Mouse (Mus musculus) Muller cell, postnatal 12 days (primary cell): ENCODE results near the gene Mfng.

ENCODE experiments used
- DNase-seq: peaks from one replicate; pipeline ENCODE4 v3.0.0-alpha.2; 2015; ENCODE audit errors: inconsistent ontology term

Gene Mfng

DNA sequence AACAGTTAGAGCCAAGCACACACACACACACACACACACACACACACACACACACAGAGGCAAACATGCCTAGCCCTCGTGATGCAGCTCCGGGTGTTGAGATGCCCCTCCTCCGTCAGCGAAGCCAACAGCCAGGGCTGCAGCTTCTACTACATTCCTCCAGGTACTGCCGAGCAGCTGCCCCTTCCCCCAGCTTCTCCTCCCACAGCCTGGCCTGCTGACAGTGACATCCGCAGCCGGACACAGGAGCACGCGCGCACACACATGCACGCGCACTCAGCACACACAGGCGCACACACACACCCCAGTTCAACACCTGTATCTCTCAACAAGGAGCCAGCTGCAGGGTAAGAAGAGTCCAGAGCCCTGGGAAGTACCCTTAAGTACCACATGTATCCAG, 56.3 kb downstream of the Mfng start:
- DNase-seq, result no peak

- DNase-seq, result no peak
These were observed 57.4 kb downstream of the Mfng start for GRCm38 (mm10) chr15:78715856-78716255.

DNA sequence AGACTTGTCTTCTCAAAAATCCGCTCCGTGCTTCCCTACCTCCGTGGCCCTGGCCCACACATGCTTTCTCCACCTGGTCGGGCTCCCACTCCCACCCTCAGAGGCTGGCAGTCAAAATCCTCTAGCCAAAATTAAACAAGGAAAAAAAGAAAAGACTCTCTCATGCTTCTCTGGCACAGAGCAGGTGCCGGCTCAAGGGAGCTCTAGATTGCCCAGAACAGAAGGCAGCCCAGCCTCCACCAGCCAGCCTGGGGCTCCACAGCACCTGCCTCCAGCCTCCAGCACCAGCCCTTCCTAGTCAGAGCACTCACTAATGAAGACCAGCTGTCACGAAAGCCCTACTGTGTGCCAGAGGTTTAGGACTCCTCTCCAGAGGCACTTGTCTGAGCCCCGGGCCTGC, 59.5 kb downstream of the Mfng start:
- DNase-seq, result no peak

DNA sequence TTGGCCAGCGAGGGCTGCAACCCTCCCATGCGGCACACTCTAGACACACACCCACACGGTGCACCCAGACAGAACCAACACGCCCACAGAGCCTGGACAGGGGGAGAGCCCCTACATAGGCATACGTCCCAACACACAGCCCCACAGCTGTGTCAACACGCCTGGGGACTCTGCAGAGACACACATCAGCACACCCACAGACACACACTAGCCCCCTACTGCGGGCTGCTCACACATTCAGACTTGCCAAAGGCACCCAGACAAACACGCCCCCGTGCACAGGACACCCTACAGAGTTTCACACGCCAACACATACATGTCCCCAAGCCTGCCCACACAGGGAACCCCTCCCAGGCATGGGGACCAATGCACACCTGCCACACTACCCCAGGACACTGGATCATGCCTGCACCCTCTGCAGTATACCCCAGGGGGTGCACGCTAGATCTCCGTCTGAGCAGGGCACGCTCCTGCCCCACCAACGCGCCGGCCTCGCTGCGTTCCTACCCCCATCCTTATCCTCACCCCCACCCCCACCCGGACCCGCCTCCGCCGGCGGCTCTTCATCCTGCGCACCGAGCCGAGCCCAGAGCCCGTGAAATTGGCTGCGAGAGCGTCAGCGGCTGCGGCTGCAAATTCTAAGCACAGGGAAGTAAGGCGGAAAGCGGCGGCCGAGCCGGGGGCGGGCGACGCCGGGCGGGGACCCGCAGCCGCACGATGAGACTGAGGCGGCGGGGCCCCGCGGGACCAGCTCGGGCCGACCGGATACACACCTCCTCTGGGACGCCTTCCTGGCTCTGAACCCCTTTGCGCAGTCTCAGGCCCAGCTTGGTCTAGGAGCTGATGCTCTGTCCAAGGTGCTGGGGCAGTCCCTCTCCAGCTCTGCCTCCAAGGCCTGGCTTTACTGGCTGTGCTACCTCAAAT, 60.7 kb downstream of the Mfng start:
- peak; percentile 51 for DNase-seq

- no peak for DNase-seq
These were observed 61.3 kb downstream of the Mfng start for GRCm38 (mm10) chr15:78711935-78712334.

DNA sequence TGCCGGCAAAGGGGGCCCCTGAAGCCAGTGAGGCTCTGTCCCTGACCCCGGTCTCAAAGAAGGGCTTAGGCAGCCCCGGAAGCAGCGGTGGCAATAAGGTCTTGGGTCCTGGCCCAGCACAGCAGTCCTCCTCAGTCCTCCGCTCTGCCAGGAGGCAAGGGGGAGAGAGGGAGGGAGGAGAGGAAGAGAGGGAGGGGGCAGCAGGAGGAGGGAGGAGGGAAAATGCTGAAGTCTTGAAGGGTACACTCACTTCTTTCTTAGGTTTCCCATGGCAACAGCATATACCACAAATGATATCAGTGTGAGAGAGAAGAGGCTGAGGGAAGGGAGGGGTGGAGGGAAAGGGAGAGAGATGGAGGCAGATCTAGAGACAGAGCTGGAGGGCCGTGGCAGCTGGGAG, 62.6 kb downstream of the Mfng start:
- DNase-seq, result no peak

- DNase-seq, result no peak
These were observed 63.5 kb downstream of the Mfng start for GRCm38 (mm10) chr15:78709767-78710166.

DNA sequence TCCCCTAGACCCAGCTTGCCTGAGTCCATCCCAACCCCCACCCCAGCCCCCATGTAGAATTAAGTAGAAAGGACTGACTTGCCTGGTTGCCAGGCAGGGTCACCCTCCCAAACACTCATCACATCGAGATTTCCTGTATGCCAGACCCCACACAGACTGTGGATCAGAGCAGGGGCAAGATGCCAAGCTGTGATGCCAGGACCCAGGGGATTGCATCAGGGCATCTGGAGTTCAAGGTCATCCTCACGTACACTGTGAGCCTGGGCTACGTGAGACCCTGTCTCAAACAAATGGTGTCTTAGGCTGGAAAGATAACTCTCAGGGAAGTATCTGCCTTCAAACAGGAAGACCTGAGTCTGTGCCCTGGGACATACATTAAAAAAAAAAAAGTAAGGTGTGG, 66.6 kb downstream of the Mfng start:
- DNase-seq, result no peak
